Mouse (Mus musculus): Measurements from ENCODE around the gene Gm21083.
"Not testable (repeated sequence)": the region's sequence is repeated elsewhere in the genome, so short reads cannot be mapped to it uniquely, and the experiment has no call there.

DNA sequence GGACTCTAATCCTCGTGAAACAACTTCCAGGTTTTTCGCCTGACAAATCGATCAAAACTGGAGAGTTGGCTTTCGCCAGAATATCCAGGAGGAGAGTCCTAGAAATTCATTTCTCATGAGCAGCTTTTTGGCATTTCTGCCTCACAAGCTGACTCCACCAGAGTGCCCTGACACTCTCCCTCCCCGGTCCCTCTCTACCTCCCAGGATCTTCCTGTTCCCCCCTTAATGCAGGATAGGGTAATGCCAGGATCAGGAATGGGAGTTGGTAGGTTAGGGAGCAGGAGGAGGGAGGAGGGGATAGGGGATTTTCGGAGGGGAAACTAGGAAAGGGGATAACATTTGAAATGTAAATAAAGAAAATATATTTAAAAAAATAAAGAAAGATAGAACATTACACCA, 28.5 kb upstream of the Gm21083 start:
- not testable (repeated sequence) for TF ChIP-seq POLR2A (IDR thresholded peaks at IDR 0.05; ENCODE audit: insufficient read depth, low read length); CTCF (IDR thresholded peaks at IDR 0.05; ENCODE audit: low read depth, low read length)

Measured in ES-Bruce4 (cell line).